Mouse (Mus musculus): ENCODE data around the gene Ncam2.

Ncam2 gene

DNA sequence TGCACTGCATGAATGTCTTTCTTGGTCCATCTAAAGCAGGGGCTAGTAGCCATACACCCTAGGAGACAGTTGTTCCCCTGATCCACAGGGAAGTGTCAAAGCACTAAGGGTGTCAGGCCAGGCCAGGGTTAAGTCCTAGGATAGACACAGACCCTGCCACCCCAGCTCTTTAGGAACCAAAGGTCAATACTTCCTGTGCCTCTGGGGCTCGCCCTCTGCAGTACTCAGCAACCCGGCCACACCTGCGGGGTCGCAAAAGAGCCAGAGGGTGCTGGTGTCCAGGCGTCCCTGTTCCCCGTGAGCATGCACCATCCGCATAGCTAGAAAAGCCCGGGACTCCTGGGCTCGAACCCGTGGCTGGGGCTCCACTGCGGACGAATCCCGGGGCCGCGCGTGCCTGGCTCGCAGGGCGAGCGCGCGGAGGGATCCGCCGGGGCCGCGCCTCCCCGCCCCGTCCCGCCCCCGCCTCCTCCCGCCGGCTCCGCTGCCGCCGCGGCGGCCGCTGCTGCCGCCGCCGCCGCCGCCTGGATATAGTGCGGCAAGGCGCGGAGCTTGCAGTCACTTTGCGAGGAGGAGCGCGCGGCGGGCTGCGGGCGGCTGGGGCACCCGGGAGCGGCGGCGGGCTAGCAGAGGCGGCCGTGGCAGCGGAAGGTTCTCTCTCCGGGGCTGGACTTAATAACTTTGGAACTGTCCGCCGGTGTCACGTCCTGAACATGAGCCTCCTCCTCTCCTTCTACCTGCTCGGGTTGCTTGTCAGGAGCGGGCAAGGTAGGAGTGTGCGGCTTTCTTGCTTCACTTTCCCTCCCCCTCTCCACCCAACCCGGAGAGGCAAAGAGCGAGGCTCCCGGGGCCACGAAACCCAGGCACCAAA lies at the start of gene Ncam2:
Gene Ncam2, plus strand, starts transcription at position 497 of the 871 bp plus-strand sequence.
- no peak for TF ChIP-seq GATA4 (IDR thresholded peaks at IDR 0.05; ENCODE audit: insufficient replicate concordance, low read length)

DNA sequence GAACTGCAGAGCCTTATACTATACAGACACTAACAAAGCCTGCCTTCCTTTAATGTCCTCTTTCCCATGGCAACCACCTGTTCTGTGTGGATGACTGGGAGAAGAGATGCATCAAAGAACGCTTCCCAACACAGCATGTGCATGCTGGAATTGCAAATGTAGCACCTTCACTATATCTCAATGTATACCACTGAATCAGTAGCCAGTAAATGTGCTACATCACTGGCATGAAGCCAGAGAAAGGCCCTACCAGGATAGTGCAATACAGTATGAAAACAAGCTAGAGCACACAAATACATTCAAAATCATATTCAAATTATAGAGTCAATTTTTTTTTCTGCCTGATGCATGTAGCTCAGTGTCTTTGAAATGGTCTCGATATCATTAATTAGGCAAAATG lies 29.7 kb upstream of the Ncam2 start:
- TF ChIP-seq GATA4 (IDR thresholded peaks at IDR 0.05; ENCODE audit: insufficient replicate concordance, low read length), result no peak

GRCm38 (mm10) chr16:81175302-81175943 lies 25.1 kb upstream of the Ncam2 start:
- TF ChIP-seq GATA4 (IDR thresholded peaks at IDR 0.05; ENCODE audit: insufficient replicate concordance, low read length), result no peak

DNA sequence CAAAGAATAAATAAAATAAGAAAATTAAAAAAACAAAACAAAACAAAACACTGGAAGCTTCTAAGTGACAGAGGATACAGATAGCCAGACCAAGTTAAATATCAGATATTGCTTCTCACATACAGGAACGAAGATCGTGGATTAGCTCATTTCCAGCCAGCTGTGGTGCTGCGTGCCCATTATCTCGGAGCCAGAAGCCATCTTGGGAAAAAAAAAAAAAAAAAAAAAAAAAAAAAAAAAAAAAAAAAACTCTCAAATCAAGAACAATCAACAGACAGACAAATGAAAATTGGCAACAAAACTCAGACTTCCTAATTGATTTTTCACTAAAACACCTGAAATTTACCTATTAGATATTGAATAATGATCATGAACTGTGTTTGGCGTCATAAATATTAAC lies 20.7 kb upstream of the Ncam2 start:
- TF ChIP-seq GATA4 (IDR thresholded peaks at IDR 0.05; ENCODE audit: insufficient replicate concordance, low read length), result no peak

- TF ChIP-seq GATA4 (IDR thresholded peaks at IDR 0.05; ENCODE audit: insufficient replicate concordance, low read length), result peak; percentile 26; the same call in 1 of the 2 replicates
Observed at GRCm38 (mm10) chr16:81187579-81188179, 12.8 kb upstream of the Ncam2 start.

DNA sequence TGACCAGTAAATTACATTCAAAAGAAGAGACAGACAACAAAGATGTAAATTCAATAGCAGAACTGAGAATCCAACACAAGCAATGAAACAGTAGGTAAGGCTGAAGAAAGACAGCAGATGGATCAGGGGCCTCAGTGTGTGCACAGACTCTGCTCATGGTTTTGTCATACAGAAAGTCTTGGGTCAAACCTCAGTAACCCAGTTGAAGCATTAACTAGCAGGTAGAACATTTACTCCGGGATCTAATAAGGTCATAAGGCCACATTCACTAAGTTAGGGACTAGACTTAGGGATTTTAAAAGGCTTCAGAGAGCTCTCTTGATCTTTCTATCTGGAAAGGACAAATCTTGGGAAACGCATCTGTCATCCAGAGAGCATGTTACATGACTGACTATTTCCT lies 8.9 kb upstream of the Ncam2 start:
- no peak for TF ChIP-seq GATA4 (IDR thresholded peaks at IDR 0.05; ENCODE audit: insufficient replicate concordance, low read length)

- TF ChIP-seq GATA4 (IDR thresholded peaks at IDR 0.05; ENCODE audit: insufficient replicate concordance, low read length), result no peak
Observed at GRCm38 (mm10) chr16:81192607-81193006, 7.9 kb upstream of the Ncam2 start.

- TF ChIP-seq GATA4 (IDR thresholded peaks at IDR 0.05; ENCODE audit: insufficient replicate concordance, low read length), result no peak
Observed at GRCm38 (mm10) chr16:81199467-81199866, 1.0 kb upstream of the Ncam2 start.

- TF ChIP-seq GATA4 (IDR thresholded peaks at IDR 0.05; ENCODE audit: insufficient replicate concordance, low read length), result no peak
Observed at GRCm38 (mm10) chr16:81201471-81201870, 974 bp downstream of the Ncam2 start.

DNA sequence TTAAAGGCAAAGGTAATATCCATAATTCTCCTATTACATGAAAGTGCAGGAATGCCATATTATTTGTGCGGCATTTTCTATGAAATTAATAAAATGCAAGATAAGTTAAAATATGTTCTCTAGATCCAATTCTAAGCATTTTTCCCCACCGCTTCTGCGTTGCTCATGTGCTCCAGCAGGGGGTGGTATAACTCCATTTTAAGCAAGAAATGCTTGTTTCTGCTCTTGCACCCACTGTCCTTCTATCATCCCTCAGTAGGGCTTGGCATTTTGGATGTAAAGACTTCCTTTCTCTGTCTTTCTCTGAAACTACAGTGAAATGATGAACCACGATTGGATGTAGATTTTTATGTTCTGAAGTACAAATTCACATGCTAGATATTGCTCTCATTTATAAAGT lies 1.5 kb downstream of the Ncam2 start:
- TF ChIP-seq GATA4 (IDR thresholded peaks at IDR 0.05; ENCODE audit: insufficient replicate concordance, low read length), result no peak

DNA sequence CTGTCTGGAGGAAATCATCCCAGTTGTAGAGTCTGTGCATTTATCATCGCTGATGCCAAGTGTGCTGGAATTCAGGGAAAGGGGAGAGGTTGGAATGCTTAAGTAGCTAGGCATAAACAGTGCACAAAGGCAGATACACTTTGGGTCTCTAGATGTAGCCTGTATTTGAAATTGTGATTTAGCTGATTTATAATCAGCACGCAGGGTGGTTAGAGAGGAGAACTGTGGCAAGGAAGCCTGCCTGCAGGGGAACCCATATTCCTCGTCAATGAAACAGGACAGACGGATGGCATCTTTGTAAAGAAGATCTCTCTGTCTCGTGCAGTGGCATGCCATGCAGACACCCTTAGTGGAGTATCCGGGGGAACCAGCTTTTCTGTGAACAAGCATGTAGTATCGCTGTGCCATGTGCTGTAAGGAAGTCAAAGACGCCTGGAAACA lies 2.2 kb downstream of the Ncam2 start:
- no peak for TF ChIP-seq GATA4 (IDR thresholded peaks at IDR 0.05; ENCODE audit: insufficient replicate concordance, low read length)

DNA sequence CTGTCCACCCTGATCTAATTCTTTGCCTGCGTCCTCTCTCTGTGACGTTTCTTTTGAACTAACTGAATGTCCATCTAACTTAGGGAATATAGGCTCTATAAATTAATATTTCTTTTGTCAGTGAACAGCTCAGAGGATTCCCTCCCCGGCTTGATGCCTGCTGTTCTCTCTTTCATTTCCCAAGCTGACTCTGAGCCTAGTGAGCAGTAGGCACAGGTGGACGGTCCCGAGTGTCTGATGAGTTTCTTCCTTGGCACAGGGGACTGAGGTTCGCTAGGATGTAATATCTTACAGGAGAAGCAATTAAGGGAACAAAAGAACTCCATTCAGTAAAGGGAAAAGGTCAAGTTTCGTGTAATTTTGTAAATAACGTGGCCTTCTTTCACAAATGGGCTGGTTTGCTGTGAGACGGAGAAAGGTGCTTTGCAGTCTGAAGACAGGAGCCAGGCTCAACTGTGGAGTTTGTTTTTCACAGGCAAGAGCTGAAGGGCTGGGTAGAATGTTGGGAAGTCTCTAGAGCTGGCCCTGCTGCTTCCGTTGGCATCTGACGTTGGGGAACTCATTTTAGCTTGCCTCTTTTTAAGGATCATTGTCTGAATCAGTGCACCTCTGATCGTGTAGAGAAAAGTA lies 4.0 kb downstream of the Ncam2 start:
- TF ChIP-seq GATA4 (IDR thresholded peaks at IDR 0.05; ENCODE audit: insufficient replicate concordance, low read length), result no peak

DNA sequence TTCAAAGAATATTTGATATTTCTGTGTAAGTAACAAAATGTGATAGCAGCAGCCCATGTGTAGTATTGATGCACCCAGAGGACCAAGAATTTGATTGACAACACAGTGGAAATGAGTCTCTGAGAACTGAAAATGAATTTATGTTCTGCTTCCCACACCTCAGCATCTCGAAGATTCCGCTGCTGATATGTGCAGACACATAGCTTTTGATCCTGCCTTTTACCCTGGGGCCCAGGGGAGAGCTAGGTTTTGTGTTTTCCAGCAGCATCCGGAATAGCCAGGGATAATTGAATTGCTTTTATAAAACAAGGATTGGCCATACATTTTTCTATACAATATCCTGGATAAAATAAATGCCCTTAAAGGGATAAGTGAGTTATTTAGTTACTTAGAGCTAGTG lies 20.7 kb downstream of the Ncam2 start:
- no peak for TF ChIP-seq GATA4 (IDR thresholded peaks at IDR 0.05; ENCODE audit: insufficient replicate concordance, low read length)

- no peak for TF ChIP-seq GATA4 (IDR thresholded peaks at IDR 0.05; ENCODE audit: insufficient replicate concordance, low read length)
Observed at GRCm38 (mm10) chr16:81223841-81224240, 23.3 kb downstream of the Ncam2 start.

DNA sequence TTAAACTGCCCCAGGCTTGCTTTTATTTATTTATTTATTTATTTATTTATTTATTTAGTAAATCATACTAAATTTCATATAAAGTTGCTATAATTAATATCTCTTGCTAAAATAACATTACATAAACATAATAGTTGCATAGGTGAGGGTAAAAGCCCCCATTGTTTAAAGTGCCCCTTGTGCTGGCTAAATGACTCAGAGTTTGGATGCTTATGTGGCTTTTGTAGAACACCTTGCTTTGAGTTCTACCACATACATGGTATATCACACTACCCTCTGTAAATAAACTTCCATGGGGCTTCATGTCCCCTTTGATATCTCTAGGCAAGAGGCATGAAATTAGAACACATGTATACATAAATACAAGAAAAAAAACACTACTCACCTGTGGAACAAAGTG lies 23.8 kb downstream of the Ncam2 start:
- TF ChIP-seq GATA4 (IDR thresholded peaks at IDR 0.05; ENCODE audit: insufficient replicate concordance, low read length), result no peak
